Mouse (Mus musculus) erythroblast, embryonic 14.5 days (primary cell): ENCODE measurements around the gene Brk1.

Experiments used
- GATA1 ChIP-seq: IDR thresholded peaks from 2 replicates; pipeline ENCODE4 v1.6.1; 2012; ENCODE audit warnings: low read length, inconsistent platforms, mixed read lengths
- TAL1 ChIP-seq: IDR thresholded peaks from 3 replicates; pipeline ENCODE4 v1.6.1; 2012; ENCODE audit warnings: low read length, inconsistent platforms, mixed read lengths

GRCm38 (mm10) chr6:113624989-113625770, 20.6 kb downstream of the Brk1 start:
- TF ChIP-seq TAL1 (no peak), GATA1 (no peak)
